8 mouse cellular contexts compared by ENCODE assay signal in the genomic region with DNA sequence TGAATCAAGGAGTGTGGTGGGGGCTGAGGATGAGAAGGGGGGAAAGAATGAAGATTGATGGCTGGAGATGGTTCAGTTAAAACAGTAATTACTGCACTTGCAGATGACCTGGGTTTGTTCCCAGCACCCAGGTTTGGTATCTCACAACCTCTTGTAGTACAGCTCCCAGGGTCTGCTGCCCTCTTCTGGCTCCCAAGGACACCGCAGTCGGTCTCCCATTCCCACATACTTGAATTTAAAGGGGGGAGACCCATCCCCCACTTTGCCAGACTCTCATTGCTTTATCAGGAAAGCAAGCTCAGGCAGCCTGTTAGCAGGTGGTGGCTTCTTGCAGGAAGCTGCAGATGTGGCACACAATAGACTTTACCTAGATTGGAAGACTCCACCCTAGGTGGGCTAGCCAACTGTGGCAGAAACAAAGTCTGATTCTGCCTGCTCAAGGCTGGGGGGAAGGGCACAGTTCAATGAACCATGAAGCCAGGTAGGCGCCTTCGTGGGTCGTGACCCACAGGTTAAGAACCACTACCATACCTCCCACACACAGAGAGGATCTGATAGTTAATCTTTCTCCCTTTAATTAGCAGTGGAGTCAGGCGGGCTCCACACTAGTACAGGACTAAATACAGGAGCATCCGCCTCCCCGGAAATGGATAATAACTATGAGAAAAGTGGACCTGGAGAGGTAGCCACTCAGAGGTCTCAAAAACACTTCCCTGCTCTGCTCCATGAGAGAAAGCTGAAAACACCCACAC. TPM values are rescaled to one million over a fixed set of nuclear protein-coding genes. Genes with fewer than 3 reads are reported as not detected.
A peak's percentile ranks its signal among the peaks of the same experiment; 100 is the strongest.
DNase-seq lines count a peak whose midpoint lies in the region; ATAC-seq and TF ChIP-seq lines count a peak whose summit lies in the region.

No protein-coding gene starts in this region.

- no peak overlapping the region for H3K27ac ChIP-seq in cortical plate, adult 2 months (ENCODE audit: insufficient read depth, low read length)
- H3K27ac ChIP-seq in liver, adult 2 months (replicated peaks; ENCODE audit: insufficient read depth, low read depth, low read length) = peak overlapping the region; percentile 71
- H3K27ac ChIP-seq in midbrain, embryonic 15.5 days = peak overlapping the region; percentile 87

- H3K36me3 ChIP-seq in liver, adult 2 months (ENCODE audit: control insufficient read depth, insufficient read depth, low read length) = peaks cover 7% of the 10 kb centered on the region
- peaks cover 12% of the 10 kb centered on the region; the same call in 1 of the 2 replicates for H3K36me3 ChIP-seq in midbrain, embryonic 15.5 days (replicated peaks)

- no peaks in the 10 kb centered on the region for H3K27me3 ChIP-seq in liver, adult 2 months (ENCODE audit: control insufficient read depth, insufficient read depth, low read length)
- no peaks in the 10 kb centered on the region for H3K27me3 ChIP-seq in midbrain, embryonic 15.5 days (replicated peaks)

- no peak overlapping the region for H3K9ac ChIP-seq in liver, adult 2 months (ENCODE audit: low read depth, low read length)
- H3K9ac ChIP-seq in midbrain, embryonic 15.5 days = no peak overlapping the region

- peak; percentile 40; the same call in 1 of the 2 replicates for TF ChIP-seq CTCF in cortical plate, adult 2 months (IDR thresholded peaks at IDR 0.05; ENCODE audit: extremely low read depth, insufficient read depth, low read length)
- TF ChIP-seq CTCF in liver, adult 2 months (IDR thresholded peaks at IDR 0.05; ENCODE audit: low read depth, low read length) = peak; percentile 63

- TF ChIP-seq POLR2A in cortical plate, adult 2 months (IDR thresholded peaks at IDR 0.05; ENCODE audit: extremely low read depth, insufficient read depth, low read length) = no peak
- no peak for TF ChIP-seq POLR2A in liver, adult 2 months (IDR thresholded peaks at IDR 0.05; ENCODE audit: extremely low read depth, insufficient read depth, low read length)

- peaks cover 17% of the 10 kb centered on the region; the same call in 1 of the 2 replicates for H3K79me2 ChIP-seq in liver, adult 2 months (ENCODE audit: control insufficient read depth, insufficient read depth, low read length)

- peak overlapping the region; percentile 85 for H3K4me3 ChIP-seq in cortical plate, adult 2 months (ENCODE audit: insufficient read depth, low read length)
- peak overlapping the region; percentile 34 for H3K4me3 ChIP-seq in liver, adult 2 months (ENCODE audit: insufficient read depth, low read depth, low read length)
- H3K4me3 ChIP-seq in midbrain, embryonic 15.5 days = peak overlapping the region; percentile 93

- no peaks in the 10 kb centered on the region for H3K9me3 ChIP-seq in midbrain, embryonic 15.5 days

- peak; percentile 38 for ATAC-seq in granulocyte monocyte progenitor cell, adult 5-6 weeks (replicated peaks; ENCODE audit: poor library complexity, severe bottlenecking)
- ATAC-seq in midbrain, embryonic 15.5 days (replicated peaks) = peak; percentile 15

- peaks cover 6% of the 10 kb centered on the region for H3K4me1 ChIP-seq in cortical plate, adult 2 months (ENCODE audit: control insufficient read depth, insufficient read depth, low read length)
- peaks cover 16% of the 10 kb centered on the region for H3K4me1 ChIP-seq in liver, adult 2 months (ENCODE audit: control insufficient read depth, insufficient read depth, low read length)
- H3K4me1 ChIP-seq in midbrain, embryonic 15.5 days = peaks cover 19% of the 10 kb centered on the region

- DNase-seq in ovary, postnatal 36 days (ENCODE audit: low spot score) = peak; percentile 33
- no peak for DNase-seq in ovary, adult 18-20 months (ENCODE audit: low spot score)
- peak; percentile 68 for DNase-seq in kidney, adult 18-20 months
- DNase-seq in liver, adult 2 months (ENCODE audit: extremely low read depth, low read depth, low spot score) = no peak
- DNase-seq in thymus, postnatal 25 days = peak; percentile 62

- H3K4me2 ChIP-seq in midbrain, embryonic 15.5 days = peak overlapping the region; percentile 76

- WGBS in liver, adult 2 months = 23% methylated on average over 8 of the region's 8 CpGs
- WGBS in midbrain, embryonic 15.5 days = 41% methylated on average over 8 of the region's 8 CpGs

RNA-seq across cellular contexts. Expression of gene 4833439L19Rik, which starts 0.5 kb away (rescaled TPM):
- 173 and 181 TPM in 2 replicates for polyA plus RNA-seq in cortical plate, adult 2 months (2012; rRNA removed)
- total RNA-seq in granulocyte monocyte progenitor cell, adult 5-6 weeks (2014; fragmentation: Nextera tagmentation) = 58.0 and 65.9 TPM in 2 replicates
- total RNA-seq in granulocyte monocyte progenitor cell, adult 5-6 weeks (2017) = 27.7 and 30.9 TPM in 2 replicates
- 24.1 and 24.2 TPM in 2 replicates for total RNA-seq in liver, adult 2 months (2014; rRNA removed)
- 52.5 and 54.3 TPM in 2 replicates for polyA plus RNA-seq in liver, adult 2 months (2012; rRNA removed)
- 271 and 282 TPM in 2 replicates for polyA plus RNA-seq in midbrain, embryonic 15.5 days (2015; fragmentation: Nextera tagmentation; extraction: Ambion mirVana)

RNA-seq across cellular contexts. Expression of gene Arl10, which starts 9.0 kb away (rescaled TPM):
- polyA plus RNA-seq in cortical plate, adult 2 months (2012; rRNA removed) = 20.1 and 20.4 TPM in 2 replicates
- total RNA-seq in granulocyte monocyte progenitor cell, adult 5-6 weeks (2014; fragmentation: Nextera tagmentation) = 17.4 and 24.0 TPM in 2 replicates
- 12.1 and 15.0 TPM in 2 replicates for total RNA-seq in granulocyte monocyte progenitor cell, adult 5-6 weeks (2017)
- 4.2 and 5.6 TPM in 2 replicates for total RNA-seq in liver, adult 2 months (2014; rRNA removed)
- 3.2 and 5.2 TPM in 2 replicates for polyA plus RNA-seq in liver, adult 2 months (2012; rRNA removed)
- polyA plus RNA-seq in midbrain, embryonic 15.5 days (2015; fragmentation: Nextera tagmentation; extraction: Ambion mirVana) = 116 and 121 TPM in 2 replicates

RNA-seq across cellular contexts. Expression of gene Nop16, which starts 24.1 kb away (rescaled TPM):
- 25.4 and 26.0 TPM in 2 replicates for polyA plus RNA-seq in cortical plate, adult 2 months (2012; rRNA removed)
- total RNA-seq in granulocyte monocyte progenitor cell, adult 5-6 weeks (2014; fragmentation: Nextera tagmentation) = 90.9 and 122 TPM in 2 replicates
- 101 and 118 TPM in 2 replicates for total RNA-seq in granulocyte monocyte progenitor cell, adult 5-6 weeks (2017)
- 15.0 and 15.8 TPM in 2 replicates for total RNA-seq in liver, adult 2 months (2014; rRNA removed)
- polyA plus RNA-seq in liver, adult 2 months (2012; rRNA removed) = 9.4 and 11.1 TPM in 2 replicates
- 56.9 and 59.3 TPM in 2 replicates for polyA plus RNA-seq in midbrain, embryonic 15.5 days (2015; fragmentation: Nextera tagmentation; extraction: Ambion mirVana)

RNA-seq across cellular contexts. Expression of gene Higd2a, which starts 24.2 kb away (rescaled TPM):
- polyA plus RNA-seq in cortical plate, adult 2 months (2012; rRNA removed) = 238 and 245 TPM in 2 replicates
- total RNA-seq in granulocyte monocyte progenitor cell, adult 5-6 weeks (2014; fragmentation: Nextera tagmentation) = 111 and 118 TPM in 2 replicates
- 36.5 and 67.4 TPM in 2 replicates for total RNA-seq in granulocyte monocyte progenitor cell, adult 5-6 weeks (2017)
- total RNA-seq in liver, adult 2 months (2014; rRNA removed) = 51.1 and 56.3 TPM in 2 replicates
- 98.7 and 133 TPM in 2 replicates for polyA plus RNA-seq in liver, adult 2 months (2012; rRNA removed)
- polyA plus RNA-seq in midbrain, embryonic 15.5 days (2015; fragmentation: Nextera tagmentation; extraction: Ambion mirVana) = 229 and 232 TPM in 2 replicates

RNA-seq across cellular contexts. Expression of gene Cltb, which starts 45.4 kb away (rescaled TPM):
- 284 and 289 TPM in 2 replicates for polyA plus RNA-seq in cortical plate, adult 2 months (2012; rRNA removed)
- 4.5 and 6.6 TPM in 2 replicates for total RNA-seq in granulocyte monocyte progenitor cell, adult 5-6 weeks (2014; fragmentation: Nextera tagmentation)
- total RNA-seq in granulocyte monocyte progenitor cell, adult 5-6 weeks (2017) = 7.8 and 12.3 TPM in 2 replicates
- 19.0 and 24.8 TPM in 2 replicates for total RNA-seq in liver, adult 2 months (2014; rRNA removed)
- polyA plus RNA-seq in liver, adult 2 months (2012; rRNA removed) = 45.6 and 51.5 TPM in 2 replicates
- 200 and 201 TPM in 2 replicates for polyA plus RNA-seq in midbrain, embryonic 15.5 days (2015; fragmentation: Nextera tagmentation; extraction: Ambion mirVana)

Comparison
In these comparisons a context has a peak if more than half of its experiments do, and no peak if none do; other contexts are left out.
1. DNase-seq: peak in ovary, postnatal 36 days (single experiment), kidney, adult 18-20 months (single experiment) and thymus, postnatal 25 days (single experiment); none in ovary, adult 18-20 months (single experiment) and liver, adult 2 months (single experiment).
2. H3K4me3 ChIP-seq: peak in every context shown above with its lines; median percentile 93 in midbrain, embryonic 15.5 days; 85 in cortical plate, adult 2 months; 34 in liver, adult 2 months.